8 mouse cellular contexts compared by ENCODE assay signal in genomic region chr2:71211591-71212359, GRCm38 (mm10). TPM values are rescaled to one million over a fixed set of nuclear protein-coding genes. Genes with fewer than 3 reads are reported as not detected.
DNase-seq lines count a peak whose midpoint lies in the region; ATAC-seq and TF ChIP-seq lines count a peak whose summit lies in the region.

Gene Dync1i2 (plus strand): TSS chr2:71211706.

- no peak for TF ChIP-seq CTCF in MEL (IDR thresholded peaks at IDR 0.05 in 2 of 3, conservative IDR thresholded peaks at IDR 0.05 in 1 of 3; ENCODE audit: control insufficient read depth in 1 of 3, insufficient read depth in 1 of 3, low read depth in 2 of 3, low read length in 3 of 3, poor library complexity in 1 of 3, severe bottlenecking in 1 of 3)
- TF ChIP-seq CTCF in cerebellum, adult 2 months (IDR thresholded peaks at IDR 0.05; ENCODE audit: borderline replicate concordance, insufficient read depth, low read depth, low read length): no peak
- no peak for TF ChIP-seq CTCF in forebrain, postnatal 0 days (IDR thresholded peaks at IDR 0.05; ENCODE audit: low read depth)

- H3K4me3 ChIP-seq in MEL (ENCODE audit: control insufficient read depth in 1 of 2, insufficient read depth in 1 of 2, low read depth in 2 of 2, low read length in 2 of 2): peak within 1 kb of the TSS; percentile 94 to 98
- peak within 1 kb of the TSS; percentile 82 for H3K4me3 ChIP-seq in cerebellum, adult 2 months (replicated peaks; ENCODE audit: insufficient read depth, low read depth, low read length)
- peak within 1 kb of the TSS; percentile 73 for H3K4me3 ChIP-seq in forebrain, postnatal 0 days (ENCODE audit: low read depth, low read length)
- peak within 1 kb of the TSS; percentile 100 for H3K4me3 ChIP-seq in lung, embryonic 15.5 days

- peak; percentile 97 for DNase-seq in MEL (ENCODE audit: low read depth, low spot score)
- DNase-seq in cerebellum, adult 2 months: peak; percentile 94 to 97
- DNase-seq in forebrain, postnatal 0 days: peak; percentile 97
- DNase-seq in heart, postnatal 4 days: peak; percentile 92
- peak; percentile 94 for DNase-seq in layer of hippocampus, adult 8-10 months (ENCODE audit: low spot score in 2 of 2)
- DNase-seq in ovary, adult 18-20 months (ENCODE audit: low spot score): peak; percentile 93
- peak; percentile 94 for DNase-seq in thymus, postnatal 0 days (ENCODE audit: low spot score)

- H3K9ac ChIP-seq in MEL (ENCODE audit: control insufficient read depth, low read depth, low read length, poor library complexity, severe bottlenecking): peak within 1 kb of the TSS; percentile 94
- peak within 1 kb of the TSS; percentile 89 for H3K9ac ChIP-seq in forebrain, postnatal 0 days
- H3K9ac ChIP-seq in lung, embryonic 15.5 days: peak within 1 kb of the TSS; percentile 97

- peak in 1 of 2 experiments; percentile 66; a peak in 1 of 4 replicates for TF ChIP-seq POLR2A in MEL (IDR thresholded peaks at IDR 0.05; ENCODE audit: control insufficient read depth in 1 of 2, insufficient read depth in 1 of 2, low read depth in 1 of 2, low read length in 2 of 2, poor library complexity in 1 of 2)
- peak; percentile 56; the same call in 1 of the 2 replicates for TF ChIP-seq POLR2A in cerebellum, adult 2 months (IDR thresholded peaks at IDR 0.05; ENCODE audit: borderline replicate concordance, insufficient read depth, low read length)

- 0 out of 4 replicates have a peak, but pooled peaks of 1 of the 2 experiments have one; percentile 1 for TF ChIP-seq EP300 in MEL (IDR thresholded peaks at IDR 0.05; ENCODE audit: low read depth in 1 of 2, low read length in 2 of 2)

- H3K27me3 ChIP-seq in MEL (ENCODE audit: control insufficient read depth in 1 of 2, insufficient read depth in 2 of 2, low read length in 2 of 2): no peaks in the 10 kb centered on the region
- no peaks in the 10 kb centered on the region for H3K27me3 ChIP-seq in cerebellum, adult 2 months (ENCODE audit: control insufficient read depth, insufficient read depth, low read length)
- no peaks in the 10 kb centered on the region for H3K27me3 ChIP-seq in forebrain, postnatal 0 days (ENCODE audit: insufficient read depth, low read length)
- no peaks in the 10 kb centered on the region for H3K27me3 ChIP-seq in lung, embryonic 15.5 days

- peaks cover 9% of the 10 kb centered on the region for H3K79me2 ChIP-seq in MEL (ENCODE audit: control insufficient read depth, insufficient read depth, low read length, poor library complexity)

- no peak for TF ChIP-seq RAD21 in MEL (IDR thresholded peaks at IDR 0.05; ENCODE audit: low read depth, low read length)

- peak; percentile 100 for ATAC-seq in forebrain, postnatal 0 days
- ATAC-seq in lung, embryonic 15.5 days (ENCODE audit: borderline replicate concordance, extremely low read depth, low FRiP score, low TSS enrichment): peak; percentile 99

- peak within 1 kb of the TSS; percentile 53 for H3K27ac ChIP-seq in MEL (ENCODE audit: control insufficient read depth, low read depth, low read length)
- peak within 1 kb of the TSS; percentile 20; the same call in 1 of the 2 replicates for H3K27ac ChIP-seq in cerebellum, adult 2 months (ENCODE audit: insufficient read depth, low read length)
- peak within 1 kb of the TSS; percentile 88 for H3K27ac ChIP-seq in forebrain, postnatal 0 days (ENCODE audit: low read depth, low read length)
- H3K27ac ChIP-seq in lung, embryonic 15.5 days: peak within 1 kb of the TSS; percentile 88

- WGBS in cerebellum, adult 2 months: under 1% methylated on average over 57 of the region's 57 CpGs
- 2% methylated on average over 57 of the region's 57 CpGs for whole genome bisulfite sequencing in forebrain, postnatal 0 days
- WGBS in lung, embryonic 15.5 days: under 1% methylated on average over 57 of the region's 57 CpGs

- H3K36me3 ChIP-seq in MEL (ENCODE audit: control insufficient read depth in 1 of 2, insufficient read depth in 2 of 2, low read length in 2 of 2): peaks cover 0 to 10% of the 10 kb centered on the region in 2 experiments; a peak in 3 of 4 replicates
- H3K36me3 ChIP-seq in forebrain, postnatal 0 days (ENCODE audit: insufficient read depth): peaks cover 11% of the 10 kb centered on the region; the same call in 1 of the 2 replicates
- peaks cover 6% of the 10 kb centered on the region; the same call in 1 of the 2 replicates for H3K36me3 ChIP-seq in lung, embryonic 15.5 days

- H3K4me1 ChIP-seq in MEL (ENCODE audit: control insufficient read depth in 1 of 2, insufficient read depth in 2 of 2, low read length in 2 of 2): peaks cover 0 to 11% of the 10 kb centered on the region in 2 experiments; a peak in 2 of 4 replicates
- peaks cover 3% of the 10 kb centered on the region; the same call in 1 of the 2 replicates for H3K4me1 ChIP-seq in cerebellum, adult 2 months (ENCODE audit: control insufficient read depth, insufficient read depth, low read length)
- H3K4me1 ChIP-seq in forebrain, postnatal 0 days (ENCODE audit: insufficient read depth): peaks cover 5% of the 10 kb centered on the region
- H3K4me1 ChIP-seq in lung, embryonic 15.5 days: peaks cover 8% of the 10 kb centered on the region

- H3K9me3 ChIP-seq in MEL (replicated peaks; ENCODE audit: insufficient read depth, low read length): no peaks in the 10 kb centered on the region
- no peaks in the 10 kb centered on the region for H3K9me3 ChIP-seq in forebrain, postnatal 0 days (ENCODE audit: low read length)
- no peaks in the 10 kb centered on the region for H3K9me3 ChIP-seq in lung, embryonic 15.5 days

- H3K4me2 ChIP-seq in forebrain, postnatal 0 days (ENCODE audit: low read depth): peak within 1 kb of the TSS; percentile 66
- peak within 1 kb of the TSS; percentile 55 for H3K4me2 ChIP-seq in lung, embryonic 15.5 days

TF ChIP-seq in MEL, 35 proteins besides CTCF, POLR2A, EP300 and RAD21:
- TF ChIP-seq TCF12 (IDR thresholded peaks at IDR 0.05; ENCODE audit: low read depth, low read length) (0 out of 2 replicates have a peak, but pooled peaks have one; percentile 3), MYB (IDR thresholded peaks at IDR 0.05; ENCODE audit: low read depth, low read length) (peak; percentile 54; the same call in 1 of the 2 replicates), ZNF384 (IDR thresholded peaks at IDR 0.05; ENCODE audit: low read depth, low read length) (no peak), TBP (IDR thresholded peaks at IDR 0.05; ENCODE audit: low read depth, low read length) (0 out of 2 replicates have a peak, but pooled peaks have one; percentile 65), NELFE (IDR thresholded peaks at IDR 0.05; ENCODE audit: low read depth, low read length) (peak; percentile 42), ELF1 (IDR thresholded peaks at IDR 0.05; ENCODE audit: low read depth, low read length) (peak; percentile 75), UBTF (IDR thresholded peaks at IDR 0.05; ENCODE audit: borderline replicate concordance, insufficient read depth, low read depth, low read length) (0 out of 2 replicates have a peak, but pooled peaks have one; percentile 58), JUND (IDR thresholded peaks at IDR 0.05; ENCODE audit: low read depth, low read length) (no peak), KAT2A (conservative IDR thresholded peaks at IDR 0.05; ENCODE audit: low read depth, low read length) (peak; percentile 99), HCFC1 (IDR thresholded peaks at IDR 0.05; ENCODE audit: low read depth, low read length) (peak; percentile 100), ZC3H11A (IDR thresholded peaks at IDR 0.05; ENCODE audit: low read depth, low read length) (no peak), SIN3A (IDR thresholded peaks at IDR 0.05; ENCODE audit: low read length) (peak; percentile 84), E2F4 (IDR thresholded peaks at IDR 0.05; ENCODE audit: borderline replicate concordance, low read depth, low read length) (no peak)
TF ChIP-seq in MEL: peak in this region for 9.

RNA-seq across cellular contexts. Expression of gene Dync1i2, which starts in this region (rescaled TPM):
- total RNA-seq in MEL (2012; rRNA removed): 21.8 and 23.3 TPM in 2 replicates
- 100 to 1,000 TPM in 1 of 2 experiments, 10 to 100 TPM in 1; 59.1 to 156 TPM for polyA plus RNA-seq in MEL (2012; ENCODE audit: insufficient read depth in 1 of 2, insufficient read length in 2 of 2, low read depth in 1 of 2, low replicate concordance in 2 of 2, missing spikeins in 1 of 2)
- polyA plus RNA-seq in cerebellum, adult 2 months (2012; rRNA removed): 129 and 130 TPM in 2 replicates
- 207 and 241 TPM in 2 replicates for total RNA-seq in forebrain, postnatal 0 days (2014; rRNA removed)
- polyA plus RNA-seq in forebrain, postnatal 0 days (2015; fragmentation: Nextera tagmentation; extraction: Ambion mirVana): 189 and 197 TPM in 2 replicates
- 10 to 100 TPM; 96.0 to 99.1 TPM for total RNA-seq in heart, postnatal 4 days (2021)
- total RNA-seq in layer of hippocampus, adult 8-10 months (2022): 100 to 1,000 TPM; 127 to 141 (median 138) TPM
- 90.3 and 99.6 TPM in 2 replicates for polyA plus RNA-seq in lung, embryonic 15.5 days (2015; fragmentation: Nextera tagmentation; extraction: Ambion mirVana)
- 75.2 and 76.4 TPM in 2 replicates for polyA plus RNA-seq in thymus, postnatal 0 days (2015; fragmentation: Nextera tagmentation; extraction: Ambion mirVana)

Comparison
In these comparisons a context has a peak if more than half of its experiments do, and no peak if none do; other contexts are left out.
1. Peak in every context shown above with its lines: DNase-seq, ATAC-seq, H3K4me3 ChIP-seq and H3K27ac ChIP-seq.
2. H3K27ac ChIP-seq: peak in every context shown above with its lines; median percentile 88 in forebrain, postnatal 0 days; 88 in lung, embryonic 15.5 days; 53 in MEL; 20 in cerebellum, adult 2 months.